Mouse (Mus musculus): ENCODE measurements at regions not wholly inside any gene's neighbourhood (a gene's known extent, or its start where the extent isn't known, plus 50 kb on each side); places are given as distances from the start of the nearest gene placed in this dataset.

- no peaks in the 10 kb centered on the region for H3K27me3 ChIP-seq (ENCODE audit: insufficient read depth, poor library complexity, severe bottlenecking)
- H3K4me3 ChIP-seq, result no peak overlapping the region
- no peaks in the 10 kb centered on the region for H3K4me1 ChIP-seq (replicated peaks)
- no peaks in the 10 kb centered on the region for H3K9me3 ChIP-seq
- WGBS, result 92% methylated on average over 5 of the region's 5 CpGs
- no peak overlapping the region for H3K27ac ChIP-seq
- no peaks in the 10 kb centered on the region for H3K36me3 ChIP-seq
- no peak for DNase-seq (ENCODE audit: low spot score)
Observed at GRCm38 (mm10) chr2:131717561-131717960, 142.0 kb downstream of the Erv3 start.

DNA sequence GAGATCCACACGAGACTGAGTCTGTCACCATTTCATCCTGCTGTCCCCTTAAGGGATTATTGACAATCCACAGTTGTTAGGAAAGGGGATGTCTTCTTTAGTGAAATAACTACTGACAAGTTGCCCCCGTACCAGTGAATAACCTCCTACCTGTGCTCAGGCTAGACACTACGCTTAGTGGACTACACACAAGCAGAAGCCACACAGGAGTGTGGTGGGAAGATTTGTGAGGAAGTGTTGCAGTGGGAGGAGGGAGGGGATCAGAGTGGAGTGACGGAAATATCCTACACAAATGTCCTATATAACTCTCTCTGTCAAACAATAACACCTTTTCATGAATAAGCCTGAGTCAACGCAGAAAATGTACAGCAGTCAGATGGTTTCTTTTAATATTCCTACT is 142.7 kb downstream of the Erv3 start:
- Histone ChIP-seq H3K4me1 (replicated peaks) (no peaks in the 10 kb centered on the region), H3K36me3 (no peaks in the 10 kb centered on the region), H3K9me3 (no peaks in the 10 kb centered on the region), H3K27ac (no peak overlapping the region), H3K4me3 (no peak overlapping the region), H3K27me3 (ENCODE audit: insufficient read depth, poor library complexity, severe bottlenecking) (no peaks in the 10 kb centered on the region)
- 90% methylated on average over 5 of the region's 5 CpGs for WGBS
- DNase-seq (ENCODE audit: low spot score), result no peak

- WGBS, result 80% methylated on average over 3 of the region's 3 CpGs
- no peaks in the 10 kb centered on the region for H3K9me3 ChIP-seq
- H3K27ac ChIP-seq, result no peak overlapping the region
- H3K4me3 ChIP-seq, result no peak overlapping the region
- H3K27me3 ChIP-seq (ENCODE audit: insufficient read depth, poor library complexity, severe bottlenecking), result no peaks in the 10 kb centered on the region
- no peak for DNase-seq (ENCODE audit: low spot score)
- no peaks in the 10 kb centered on the region for H3K36me3 ChIP-seq
- no peaks in the 10 kb centered on the region for H3K4me1 ChIP-seq (replicated peaks)
Observed at GRCm38 (mm10) chr2:131715381-131715780, 144.2 kb downstream of the Erv3 start.

- DNase-seq (ENCODE audit: low spot score), result no peak
- no peaks in the 10 kb centered on the region for H3K9me3 ChIP-seq
Observed at GRCm38 (mm10) chr2:131711886-131712285, 147.7 kb downstream of the Erv3 start.

DNA sequence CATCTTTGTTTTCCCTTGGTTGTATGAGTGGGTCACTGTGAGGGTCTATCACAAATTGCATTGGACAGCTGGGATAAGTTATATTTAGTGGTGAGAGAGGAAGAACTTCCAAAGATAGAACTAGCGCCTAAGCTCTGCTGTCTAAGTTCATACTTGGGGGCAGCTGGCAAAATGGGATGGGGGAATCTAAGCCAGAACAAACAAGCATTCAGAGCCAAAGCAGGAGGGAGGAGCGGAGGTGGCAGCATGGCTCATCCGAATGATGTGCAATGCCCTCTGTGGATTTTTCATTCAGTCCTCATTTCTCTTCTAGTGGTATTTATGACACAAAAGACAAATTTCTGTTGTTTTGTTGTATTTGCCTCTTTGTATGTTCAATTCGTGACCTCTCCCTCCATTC is 144.5 kb upstream of the Adra1d start:
- no peak for DNase-seq (ENCODE audit: low spot score)
- Histone ChIP-seq H3K27ac (no peak overlapping the region), H3K4me1 (replicated peaks) (no peaks in the 10 kb centered on the region), H3K9me3 (no peaks in the 10 kb centered on the region), H3K36me3 (no peaks in the 10 kb centered on the region), H3K27me3 (ENCODE audit: insufficient read depth, poor library complexity, severe bottlenecking) (no peaks in the 10 kb centered on the region), H3K4me3 (no peak overlapping the region)
- 86% methylated on average over 4 of the region's 4 CpGs for WGBS

More at GRCm38 (mm10) chr2:131711886-131712285, 147.7 kb downstream of the Erv3 start:
- H3K4me3 ChIP-seq, result no peak overlapping the region
- H3K4me1 ChIP-seq (replicated peaks), result no peaks in the 10 kb centered on the region
- H3K36me3 ChIP-seq, result no peaks in the 10 kb centered on the region
- H3K27me3 ChIP-seq (ENCODE audit: insufficient read depth, poor library complexity, severe bottlenecking), result no peaks in the 10 kb centered on the region
- no peak overlapping the region for H3K27ac ChIP-seq

GRCm38 (mm10) chr2:131704406-131704805 is 142.3 kb upstream of the Adra1d start:
- Histone ChIP-seq H3K4me3 (no peak overlapping the region), H3K4me1 (replicated peaks) (no peaks in the 10 kb centered on the region), H3K36me3 (no peaks in the 10 kb centered on the region), H3K27ac (no peak overlapping the region), H3K27me3 (ENCODE audit: insufficient read depth, poor library complexity, severe bottlenecking) (no peaks in the 10 kb centered on the region), H3K9me3 (no peaks in the 10 kb centered on the region)
- no peak for DNase-seq (ENCODE audit: low spot score)

GRCm38 (mm10) chr2:131702146-131702545 is 140.1 kb upstream of the Adra1d start:
- Histone ChIP-seq H3K9me3 (no peaks in the 10 kb centered on the region), H3K27me3 (ENCODE audit: insufficient read depth, poor library complexity, severe bottlenecking) (no peaks in the 10 kb centered on the region), H3K4me1 (replicated peaks) (no peaks in the 10 kb centered on the region), H3K36me3 (no peaks in the 10 kb centered on the region), H3K27ac (no peak overlapping the region), H3K4me3 (no peak overlapping the region)
- 84% methylated on average over 4 of the region's 4 CpGs for WGBS
- no peak for DNase-seq (ENCODE audit: low spot score)

DNA sequence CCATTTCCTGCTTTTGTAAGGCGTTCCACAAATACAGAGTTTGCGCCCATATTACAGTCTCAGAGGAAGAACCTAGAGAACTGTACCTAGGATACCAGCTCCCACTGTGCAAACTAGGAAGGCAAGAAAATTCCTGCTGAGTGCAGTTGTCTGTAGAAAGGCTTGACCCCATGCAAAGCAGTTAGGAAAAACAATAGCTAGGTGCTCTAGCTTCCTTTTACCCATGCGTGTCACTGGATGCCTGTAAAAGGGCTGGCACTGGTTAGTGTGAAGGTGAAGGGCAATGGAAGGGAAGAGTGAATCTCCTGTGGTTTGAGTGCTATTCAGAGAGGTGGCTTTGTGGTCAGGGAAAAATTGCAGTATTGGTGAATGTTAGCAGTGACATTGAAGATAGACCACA is 137.7 kb upstream of the Adra1d start:
- WGBS, result 74% methylated on average over 3 of the region's 3 CpGs
- no peak overlapping the region for H3K4me3 ChIP-seq
- no peaks in the 10 kb centered on the region for H3K4me1 ChIP-seq (replicated peaks)
- H3K27me3 ChIP-seq (ENCODE audit: insufficient read depth, poor library complexity, severe bottlenecking), result no peaks in the 10 kb centered on the region
- no peak overlapping the region for H3K27ac ChIP-seq
- H3K9me3 ChIP-seq, result no peaks in the 10 kb centered on the region
- DNase-seq (ENCODE audit: low spot score), result no peak
- no peaks in the 10 kb centered on the region for H3K36me3 ChIP-seq

DNA sequence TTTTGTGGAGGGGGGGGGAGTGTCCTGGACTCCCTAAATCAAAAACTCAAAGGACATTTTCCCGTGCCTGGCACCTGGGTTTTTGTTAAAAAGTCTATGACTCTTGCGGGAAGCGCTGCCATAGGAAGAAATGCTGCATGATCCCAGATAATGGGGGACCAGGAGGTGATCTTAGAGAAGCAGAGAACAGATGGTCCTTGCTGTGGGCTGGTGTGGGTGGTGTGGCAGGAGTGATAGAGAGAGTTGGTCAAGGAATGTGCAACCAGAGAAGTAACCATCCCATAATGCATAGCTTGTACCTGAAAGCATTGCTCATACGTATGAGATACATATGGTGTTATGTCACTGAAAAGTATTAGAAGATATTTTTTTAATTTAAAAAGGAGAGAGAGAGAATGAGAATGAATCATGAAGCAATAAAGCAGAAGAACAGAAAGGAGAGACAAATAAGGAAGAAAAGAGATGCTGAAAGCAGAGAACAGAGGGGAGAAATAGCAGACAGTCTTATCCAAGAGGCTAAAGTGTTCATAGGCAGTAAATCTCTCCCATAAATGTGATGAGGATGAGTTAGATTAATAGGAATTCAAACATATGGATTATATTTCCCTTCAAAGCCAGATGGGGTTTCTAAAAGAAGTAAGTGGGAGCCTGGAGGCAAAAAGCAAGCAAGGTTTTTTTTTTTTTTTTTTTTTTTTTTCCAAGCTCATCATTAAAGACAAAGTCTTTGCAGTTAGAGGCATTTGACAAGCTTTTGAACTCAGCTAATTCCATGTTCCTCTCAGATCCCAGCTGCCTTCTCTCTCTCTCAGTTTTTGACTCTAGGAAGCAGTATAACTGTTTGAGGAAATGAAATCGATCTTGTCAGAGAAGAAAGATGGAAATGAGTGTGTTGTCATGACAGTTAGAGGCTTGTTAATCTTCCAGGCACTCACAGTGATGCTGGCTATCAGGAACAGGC is 136.2 kb upstream of the Adra1d start:
- H3K27me3 ChIP-seq (ENCODE audit: insufficient read depth, poor library complexity, severe bottlenecking), result no peaks in the 10 kb centered on the region
- no peak overlapping the region for H3K4me3 ChIP-seq
- H3K4me1 ChIP-seq (replicated peaks), result no peaks in the 10 kb centered on the region
- H3K27ac ChIP-seq, result no peak overlapping the region
- 82% methylated on average over 5 of the region's 5 CpGs for WGBS
- DNase-seq (ENCODE audit: low spot score), result no peak
- H3K9me3 ChIP-seq, result no peaks in the 10 kb centered on the region
- no peaks in the 10 kb centered on the region for H3K36me3 ChIP-seq

DNA sequence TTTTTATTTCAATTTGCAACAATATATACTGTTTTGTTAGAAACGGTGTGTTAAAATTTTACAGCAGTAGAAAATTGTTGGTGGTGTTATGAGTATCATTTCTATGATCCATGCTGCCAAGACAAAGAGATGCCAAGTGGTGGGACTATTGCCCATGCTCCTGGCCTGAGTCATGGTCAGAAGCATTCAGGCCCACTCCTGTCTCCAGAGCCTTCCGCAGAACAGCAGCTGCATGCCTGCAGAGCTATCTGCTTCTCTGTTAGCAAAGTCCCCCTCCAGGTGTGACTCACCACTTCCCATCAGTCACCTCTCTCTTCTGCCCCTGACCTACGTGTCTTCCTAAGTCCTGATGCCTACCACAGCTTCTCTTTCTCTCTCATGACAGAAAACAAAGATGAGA is 134.2 kb upstream of the Adra1d start:
- Histone ChIP-seq H3K9me3 (no peaks in the 10 kb centered on the region), H3K4me1 (replicated peaks) (no peaks in the 10 kb centered on the region), H3K27me3 (ENCODE audit: insufficient read depth, poor library complexity, severe bottlenecking) (no peaks in the 10 kb centered on the region), H3K36me3 (no peaks in the 10 kb centered on the region), H3K4me3 (no peak overlapping the region), H3K27ac (no peak overlapping the region)
- WGBS, result 80% methylated on average over 3 of the region's 3 CpGs
- DNase-seq (ENCODE audit: low spot score), result no peak

GRCm38 (mm10) chr2:131689996-131690395 is 127.9 kb upstream of the Adra1d start:
- Histone ChIP-seq H3K27ac (no peak overlapping the region), H3K27me3 (ENCODE audit: insufficient read depth, poor library complexity, severe bottlenecking) (no peaks in the 10 kb centered on the region), H3K4me3 (no peak overlapping the region), H3K36me3 (no peaks in the 10 kb centered on the region), H3K4me1 (replicated peaks) (no peaks in the 10 kb centered on the region), H3K9me3 (no peaks in the 10 kb centered on the region)
- WGBS, result 82% methylated on average over 6 of the region's 6 CpGs
- DNase-seq (ENCODE audit: low spot score), result no peak

- H3K4me3 ChIP-seq, result no peak overlapping the region
- no peaks in the 10 kb centered on the region for H3K9me3 ChIP-seq
- 95% methylated on average over 2 of the region's 2 CpGs for WGBS
- H3K27me3 ChIP-seq (ENCODE audit: insufficient read depth, poor library complexity, severe bottlenecking), result no peaks in the 10 kb centered on the region
- H3K4me1 ChIP-seq (replicated peaks), result no peaks in the 10 kb centered on the region
- no peak overlapping the region for H3K27ac ChIP-seq
- no peaks in the 10 kb centered on the region for H3K36me3 ChIP-seq
- no peak for DNase-seq (ENCODE audit: low spot score)
Observed at GRCm38 (mm10) chr2:131688282-131688681, 126.2 kb upstream of the Adra1d start.

GRCm38 (mm10) chr2:131687449-131687848 is 125.4 kb upstream of the Adra1d start:
- no peak for DNase-seq (ENCODE audit: low spot score)
- Histone ChIP-seq H3K9me3 (no peaks in the 10 kb centered on the region), H3K4me3 (no peak overlapping the region), H3K27me3 (ENCODE audit: insufficient read depth, poor library complexity, severe bottlenecking) (no peaks in the 10 kb centered on the region), H3K4me1 (replicated peaks) (no peaks in the 10 kb centered on the region), H3K36me3 (no peaks in the 10 kb centered on the region), H3K27ac (no peak overlapping the region)
- 86% methylated on average over 2 of the region's 2 CpGs for WGBS

- no peaks in the 10 kb centered on the region for H3K27me3 ChIP-seq (ENCODE audit: insufficient read depth, poor library complexity, severe bottlenecking)
- 90% methylated on average over 2 of the region's 2 CpGs for WGBS
- no peak for DNase-seq (ENCODE audit: low spot score)
- H3K4me3 ChIP-seq, result no peak overlapping the region
- no peak overlapping the region for H3K27ac ChIP-seq
- H3K9me3 ChIP-seq, result no peaks in the 10 kb centered on the region
- H3K4me1 ChIP-seq (replicated peaks), result no peaks in the 10 kb centered on the region
- H3K36me3 ChIP-seq, result no peaks in the 10 kb centered on the region
Observed at GRCm38 (mm10) chr2:131686748-131687147, 124.7 kb upstream of the Adra1d start.
